Mouse (Mus musculus) CH12.LX (cell line): ENCODE data around the gene Kdm1b. TPM values are rescaled to one million over a fixed set of nuclear protein-coding genes. Genes with fewer than 3 reads are reported as not detected.

ENCODE experiments used
- DNase-seq: peaks from one replicate; pipeline ENCODE4 v3.0.0-alpha.2; 2013; ENCODE audit errors: extremely low read depth
- H3K27ac ChIP-seq: 2 replicates; pipeline ENCODE4 v1.5.1; 2012; ENCODE audit warnings: low read depth, mild to moderate bottlenecking, control low read depth, moderate library complexity; ENCODE audit not compliant: insufficient read depth
- H3K27me3 ChIP-seq: replicated peaks from 2 replicates; pipeline ENCODE3; 2012; ENCODE audit warnings: inconsistent platforms
- H3K36me3 ChIP-seq, 2 experiments: replicated peaks in 1 of 2; 2 replicates each; pipeline versions ENCODE3 to v1.6.1; 2012; ENCODE audit warnings: inconsistent platforms in 1 of 2, low read length in 1 of 2, mild to moderate bottlenecking in 1 of 2, mixed read lengths in 1 of 2, moderate library complexity in 1 of 2; ENCODE audit not compliant: control insufficient read depth in 1 of 2, insufficient read depth in 1 of 2
- H3K4me1 ChIP-seq, 2 experiments: 2 replicates each; pipeline ENCODE4 v1.6.1; 2012; ENCODE audit warnings: inconsistent platforms in 1 of 2, moderate library complexity in 1 of 2; ENCODE audit not compliant: insufficient read depth in 2 of 2, control insufficient read depth in 1 of 2
- H3K4me2 ChIP-seq: 2 replicates; pipeline ENCODE4 v1.6.1; 2012; ENCODE audit warnings: low read depth, mild to moderate bottlenecking, control low read depth; ENCODE audit not compliant: poor library complexity, insufficient read depth, severe bottlenecking
- H3K4me3 ChIP-seq, 3 experiments: fragments of 150-350 bp in 1 of 3; sonication (generic) in 1 of 3; replicated peaks in 1 of 3; 2 replicates each; pipeline versions ENCODE3 to v1.5.1; 2011 to 2012; ENCODE audit warnings: low read depth in 2 of 3, low read length in 2 of 3, mild to moderate bottlenecking in 2 of 3, moderate library complexity in 2 of 3, control low read depth in 1 of 3, improper control_type of control experiment in 1 of 3, inconsistent platforms in 1 of 3, mixed read lengths in 1 of 3; ENCODE audit not compliant: poor library complexity in 1 of 3
- H3K79me2 ChIP-seq: replicated peaks from 2 replicates; pipeline ENCODE4 v1.6.1; 2012; ENCODE audit warnings: mild to moderate bottlenecking, moderate library complexity; ENCODE audit not compliant: control insufficient read depth, poor library complexity, insufficient read depth, severe bottlenecking; ENCODE audit errors: extremely low read depth
- H3K9ac ChIP-seq: 2 replicates; pipeline ENCODE4 v1.6.1; 2012; ENCODE audit warnings: low read depth, mild to moderate bottlenecking, control low read depth, moderate library complexity; ENCODE audit not compliant: insufficient read depth
- H3K9me3 ChIP-seq: replicated peaks from 2 replicates; pipeline ENCODE3; 2012; ENCODE audit warnings: low read length, inconsistent platforms, mixed read lengths
- BHLHE40 ChIP-seq: IDR thresholded peaks from 2 replicates; pipeline ENCODE4 v1.6.1; 2011; ENCODE audit warnings: mild to moderate bottlenecking, low read depth, low read length, improper control_type of control experiment
- CHD2 ChIP-seq: IDR thresholded peaks from 2 replicates; pipeline ENCODE4 v1.6.1; 2011; ENCODE audit warnings: low read length, improper control_type of control experiment
- CTCF ChIP-seq, 2 experiments: IDR thresholded peaks in 1 of 2; conservative IDR thresholded peaks in 1 of 2; 2 replicates each; pipeline ENCODE4 v1.5.1; 2011 to 2012; ENCODE audit warnings: low read depth in 2 of 2, low read length in 2 of 2, improper control_type of control experiment in 1 of 2, inconsistent platforms in 1 of 2, mild to moderate bottlenecking in 1 of 2, moderate library complexity in 1 of 2
- E2F4 ChIP-seq: IDR thresholded peaks from 2 replicates; pipeline ENCODE4 v1.6.1; 2011; ENCODE audit warnings: low read depth, low read length, improper control_type of control experiment; ENCODE audit not compliant: insufficient replicate concordance
- ELF1 ChIP-seq: IDR thresholded peaks from 2 replicates; pipeline ENCODE4 v1.6.1; 2014; ENCODE audit warnings: low read depth, mild to moderate bottlenecking, inconsistent platforms, low read length, improper control_type of control experiment
- EP300 ChIP-seq: IDR thresholded peaks from 2 replicates; pipeline ENCODE4 v1.6.1; 2011; ENCODE audit warnings: low read length, improper control_type of control experiment
- GABPA ChIP-seq: IDR thresholded peaks from 2 replicates; pipeline ENCODE4 v1.6.1; 2012; ENCODE audit warnings: low read depth, low read length, improper control_type of control experiment, inconsistent platforms; ENCODE audit not compliant: insufficient replicate concordance
- HCFC1 ChIP-seq: IDR thresholded peaks from 2 replicates; pipeline ENCODE4 v1.6.1; 2012; ENCODE audit warnings: low read depth, mild to moderate bottlenecking, inconsistent platforms, low read length, improper control_type of control experiment
- JUND ChIP-seq: conservative IDR thresholded peaks from 2 replicates; pipeline ENCODE4 v1.6.1; 2011; ENCODE audit warnings: low read depth, low read length, improper control_type of control experiment
- MAFK ChIP-seq: IDR thresholded peaks from 2 replicates; pipeline ENCODE4 v1.6.1; 2011; ENCODE audit warnings: low read length, improper control_type of control experiment; ENCODE audit not compliant: insufficient replicate concordance
- MAZ ChIP-seq: IDR thresholded peaks from 2 replicates; pipeline ENCODE4 v1.6.1; 2012; ENCODE audit warnings: low read depth, mild to moderate bottlenecking, inconsistent platforms, low read length, improper control_type of control experiment, moderate library complexity
- MXI1 ChIP-seq: IDR thresholded peaks from 2 replicates; pipeline ENCODE4 v1.6.1; 2011; ENCODE audit warnings: mild to moderate bottlenecking, low read depth, low read length, improper control_type of control experiment
- POLR2A ChIP-seq: IDR thresholded peaks from 2 replicates; pipeline ENCODE4 v1.6.1; 2011; ENCODE audit warnings: low read depth, mild to moderate bottlenecking, improper control_type of control experiment, low read length
- POLR2AphosphoS2 ChIP-seq: IDR thresholded peaks from 2 replicates; pipeline ENCODE4 v1.6.1; 2011; ENCODE audit warnings: low read depth, low read length, improper control_type of control experiment
- RAD21 ChIP-seq: IDR thresholded peaks from 2 replicates; pipeline ENCODE4 v1.6.1; 2011; ENCODE audit warnings: low read depth, mild to moderate bottlenecking, low read length, improper control_type of control experiment, moderate library complexity
- SMC3 ChIP-seq: IDR thresholded peaks from 2 replicates; pipeline ENCODE4 v1.6.1; 2011; ENCODE audit warnings: low read depth, low read length, improper control_type of control experiment
- TBP ChIP-seq: conservative IDR thresholded peaks from 2 replicates; pipeline ENCODE4 v1.6.1; 2011; ENCODE audit warnings: low read depth, low read length, improper control_type of control experiment
- USF1 ChIP-seq: IDR thresholded peaks from 2 replicates; pipeline ENCODE4 v1.6.1; 2014; ENCODE audit warnings: low read depth, mild to moderate bottlenecking, inconsistent platforms, low read length, improper control_type of control experiment
- ZC3H11A ChIP-seq: IDR thresholded peaks from 2 replicates; pipeline ENCODE4 v1.6.1; 2012; ENCODE audit warnings: low read depth, mild to moderate bottlenecking, inconsistent platforms, low read length, improper control_type of control experiment
- ZNF384 ChIP-seq: IDR thresholded peaks from 2 replicates; pipeline ENCODE4 v1.6.1; 2012; ENCODE audit warnings: low read depth, low read length, improper control_type of control experiment, inconsistent platforms
- dilution Hi-C: fragments of 300-500 bp; cut with MboI; formaldehyde crosslinking; loops from 2 replicates; pipeline ENCODE4 v1.14.3; 2020; ENCODE audit warnings: low sequenced_read_pairs; ENCODE audit not compliant: extremely low pct_unique_long_range_greater_than_20kb, extremely low pct_ligation_motif_present
- in situ Hi-C: fragments of 300-500 bp; cut with MboI; formaldehyde crosslinking; loops from 3 replicates; pipeline ENCODE4 v1.14.3; 2019; ENCODE audit warnings: low sequenced_read_pairs, low pct_ligation_motif_present, low pct_unique_long_range_greater_than_20kb, mixed read lengths
- polyA plus RNA-seq: library from polyadenylated mRNA; unstranded; fragments of >175 nt; gene quantifications from 2 replicates; pipeline ENCODE4 v1.2.1, GENCODE M21; 2012; ENCODE audit warnings: low read depth; ENCODE audit not compliant: insufficient read length
- total RNA-seq, 2 experiments: library from RNA; depleted of rRNA; stranded (reverse); fragments of 300-350 nt in 1 of 2; fragments of >200 nt in 1 of 2; gene quantifications; 2 replicates each; pipeline ENCODE4 v1.2.3; 2012 to 2014

Kdm1b gene
- total and polyA plus RNA-seq, 3 experiments: 9.8 to 20.3 (median 11.1) TPM

GRCm38 (mm10) chr13:47088433-47088832 lies 45.1 kb downstream of the Kdm1b start:
- H3K4me1 ChIP-seq: no peaks in the 10 kb centered on the region
- dilution Hi-C loops: no loop called here

DNA sequence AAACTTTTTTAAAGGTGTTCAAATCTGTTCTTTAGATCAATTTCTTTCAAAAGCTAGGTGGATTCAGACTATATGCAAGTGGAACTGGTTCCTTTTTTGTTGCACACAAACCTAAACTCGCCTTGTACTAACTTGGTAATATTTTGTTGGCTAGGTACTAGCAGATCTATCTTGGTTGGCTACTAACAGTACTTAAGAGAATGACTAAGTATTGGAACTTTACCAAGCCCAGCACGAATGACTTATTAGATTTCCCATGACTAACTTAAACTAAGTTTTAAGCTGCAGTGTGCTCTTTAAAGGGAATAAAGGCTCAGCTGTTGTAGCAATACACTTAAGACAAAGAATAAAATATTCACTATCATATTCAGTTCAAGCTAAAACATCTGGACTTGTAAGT lies 46.0 kb downstream of the Kdm1b start:
- in situ Hi-C loops: no loop called here
- TF ChIP-seq MXI1 (no peak), EP300 (no peak), MAZ (no peak), TBP (no peak), ELF1 (no peak), E2F4 (no peak), MAFK (no peak)
- Histone ChIP-seq H3K79me2 (peaks cover 2% of the 10 kb centered on the region; the same call in 1 of the 2 replicates), H3K27me3 (no peaks in the 10 kb centered on the region), H3K4me2 (no peak overlapping the region), H3K9ac (no peak overlapping the region), H3K9me3 (no peaks in the 10 kb centered on the region), H3K27ac (no peak overlapping the region), H3K4me3 (no peak overlapping the region), H3K36me3 (peaks cover 18 to 81% of the 10 kb centered on the region in 2 experiments), H3K4me1 (no peaks in the 10 kb centered on the region)
- dilution Hi-C loops: no loop called here
- DNase-seq: no peak

More at GRCm38 (mm10) chr13:47088433-47088832, 45.1 kb downstream of the Kdm1b start:
- H3K27me3 ChIP-seq: no peaks in the 10 kb centered on the region
- H3K9ac ChIP-seq: no peak overlapping the region
- peaks cover 14 to 78% of the 10 kb centered on the region in 2 experiments for H3K36me3 ChIP-seq
- no peak for TF ChIP-seq CTCF (conservative IDR thresholded peaks at IDR 0.05 in 1 of 2, IDR thresholded peaks at IDR 0.05 in 1 of 2; ENCODE audit: low read depth in 2 of 2, low read length in 2 of 2)
- no peak for TF ChIP-seq POLR2A
- no peak for TF ChIP-seq RAD21
- no peak for TF ChIP-seq POLR2AphosphoS2
- no peak for TF ChIP-seq GABPA
- no peak for TF ChIP-seq ZNF384
- no peak for TF ChIP-seq ZC3H11A
- TF ChIP-seq USF1: no peak
- TF ChIP-seq JUND: no peak
- TF ChIP-seq E2F4: no peak
- no peak for TF ChIP-seq CHD2
- no peak for TF ChIP-seq BHLHE40
- TF ChIP-seq TBP: no peak
- TF ChIP-seq SMC3: no peak
- TF ChIP-seq HCFC1: no peak
- H3K79me2 ChIP-seq: peaks cover 2% of the 10 kb centered on the region; the same call in 1 of the 2 replicates
- H3K27ac ChIP-seq: no peak overlapping the region
- DNase-seq: no peak
- no peaks in the 10 kb centered on the region for H3K9me3 ChIP-seq
- in situ Hi-C loops: no loop called here
- no peak overlapping the region for H3K4me2 ChIP-seq
- no peak overlapping the region for H3K4me3 ChIP-seq
